Mouse (Mus musculus): Measurements from ENCODE around the gene Tapbpl. TPM values are rescaled to one million over a fixed set of nuclear protein-coding genes. Genes with fewer than 3 reads are reported as not detected.

Tapbpl gene
- 6.8 and 8.6 TPM in 2 replicates for polyA plus RNA-seq (2021; fragmentation: Nextera tagmentation)
- long read RNA-seq, experiment 1, transcript Tapbpl-201 (7 exons, 2,352 nt): major isoform, 33 of 38 reads
- long read RNA-seq, experiment 1, partial matches to known transcripts: 3 of 38 reads
- long read RNA-seq, experiment 1, other reads (novel, unspliced or antisense): 2 of 38 reads
- long read RNA-seq, experiment 2, transcript Tapbpl-201 (7 exons, 2,352 nt): major isoform, 14 of 19 reads
- long read RNA-seq, experiment 2, partial matches to known transcripts: 5 of 19 reads
- long read RNA-seq, experiment 2, other reads (novel, unspliced or antisense): 0 of 19 reads

GRCm38 (mm10) chr6:125231117-125232044, at the start of gene Tapbpl:
Gene Tapbpl (minus strand): TSS chr6:125231860.

GRCm38 (mm10) chr6:125236782-125237181, 5.1 kb upstream of the Tapbpl start, which contains the start of gene Cd27:
Gene Cd27 (minus strand): TSS chr6:125237010.

GRCm38 (mm10) chr6:125215148-125215954, 16.3 kb downstream of the Tapbpl start, which contains the start of gene Vamp1:
Gene Vamp1 (plus strand): TSS chr6:125215551.

GRCm38 (mm10) chr6:125191332-125192015, 40.2 kb downstream of the Tapbpl start, which contains the start of the genes Ncapd2 and Mrpl51:
Gene Ncapd2 (minus strand): TSS chr6:125191701.
Gene Mrpl51 (plus strand): TSS chr6:125191801.

Other genes with a start within 250 kb of the Tapbpl start
- 42.6 and 156 TPM in 2 replicates for gene Pianp, start 235.2 kb downstream of the Tapbpl start, polyA plus RNA-seq (2021; fragmentation: Nextera tagmentation)
- gene Zfp384, start 222.7 kb downstream of the Tapbpl start, polyA plus RNA-seq (2021; fragmentation: Nextera tagmentation): 4.7 and 11.8 TPM in 2 replicates
- 61.4 and 67.8 TPM in 2 replicates for gene Ing4, start 192.1 kb downstream of the Tapbpl start, polyA plus RNA-seq (2021; fragmentation: Nextera tagmentation)
- 1.3 and 2.3 TPM in 2 replicates for gene Acrbp, start 182.2 kb downstream of the Tapbpl start, polyA plus RNA-seq (2021; fragmentation: Nextera tagmentation)
- gene Lpar5, start 163.9 kb downstream of the Tapbpl start, polyA plus RNA-seq (2021; fragmentation: Nextera tagmentation): 0.87 and 1.2 TPM in 2 replicates
- 52.1 and 67.3 TPM in 2 replicates for gene Chd4, start 135.9 kb downstream of the Tapbpl start, polyA plus RNA-seq (2021; fragmentation: Nextera tagmentation)
- gene Nop2, start 100.0 kb downstream of the Tapbpl start, polyA plus RNA-seq (2021; fragmentation: Nextera tagmentation): 14.6 and 14.8 TPM in 2 replicates
- gene Iffo1, start 86.6 kb downstream of the Tapbpl start, polyA plus RNA-seq (2021; fragmentation: Nextera tagmentation): 20.1 and 21.2 TPM in 2 replicates
- 2,886 and 3,956 TPM in 2 replicates for gene Gapdh, start 65.4 kb downstream of the Tapbpl start, polyA plus RNA-seq (2021; fragmentation: Nextera tagmentation)
- 3.2 and 4.5 TPM in 2 replicates for gene Ncapd2, start 40.2 kb downstream of the Tapbpl start, polyA plus RNA-seq (2021; fragmentation: Nextera tagmentation)
- 102 and 129 TPM in 2 replicates for gene Mrpl51, start 40.1 kb downstream of the Tapbpl start, polyA plus RNA-seq (2021; fragmentation: Nextera tagmentation)
- gene Vamp1, start 16.3 kb downstream of the Tapbpl start, polyA plus RNA-seq (2021; fragmentation: Nextera tagmentation): 37.9 and 46.4 TPM in 2 replicates
- gene Cd27, start 5.2 kb upstream of the Tapbpl start, polyA plus RNA-seq (2021; fragmentation: Nextera tagmentation): 0.43 and 0.77 TPM in 2 replicates
- gene Tuba3a, start 54.2 kb upstream of the Tapbpl start, polyA plus RNA-seq (2021; fragmentation: Nextera tagmentation): not detected in 2 replicates
- 3.4 and 6.8 TPM in 2 replicates for gene Ltbr, start 82.0 kb upstream of the Tapbpl start, polyA plus RNA-seq (2021; fragmentation: Nextera tagmentation)
- 1.3 and 2.2 TPM in 2 replicates for gene Scnn1a, start 88.8 kb upstream of the Tapbpl start, polyA plus RNA-seq (2021; fragmentation: Nextera tagmentation)
- gene Tnfrsf1a, start 117.5 kb upstream of the Tapbpl start, polyA plus RNA-seq (2021; fragmentation: Nextera tagmentation): 5.5 and 10.6 TPM in 2 replicates
- 0.06 and 0.10 TPM in 2 replicates for gene Plekhg6, start 148.9 kb upstream of the Tapbpl start, polyA plus RNA-seq (2021; fragmentation: Nextera tagmentation)